Mouse (Mus musculus) embryonic facial prominence, embryonic 14.5 days (tissue): ENCODE measurements around the gene Mrps34. TPM values are rescaled to one million over a fixed set of nuclear protein-coding genes. Genes with fewer than 3 reads are reported as not detected.
"Not testable (repeated sequence)": the region's sequence is repeated elsewhere in the genome, so short reads cannot be mapped to it uniquely, and the experiment has no call there.

Source experiments
- ATAC-seq: fragments of 200-750 bp; cut with Nextera tagmentation; 2 replicates; pipeline ENCODE4 v1.8.0; 2017; ENCODE audit warnings: low read depth, moderate number of reproducible peaks, moderate TSS enrichment
- DNase-seq: peaks from one replicate; pipeline ENCODE4 v3.0.0-alpha.2; 2015; ENCODE audit warnings: low spot score
- H3K27ac ChIP-seq: fragments of 300-500 bp; sonication (generic); replicated peaks from 2 replicates; pipeline ENCODE4 v1.5.1; 2014; ENCODE audit warnings: low read depth, mild to moderate bottlenecking, low read length, moderate library complexity
- H3K27me3 ChIP-seq: fragments of 300-500 bp; sonication (generic); replicated peaks from 2 replicates; pipeline ENCODE4 v1.6.1; 2014; ENCODE audit warnings: low read length; ENCODE audit not compliant: control insufficient read depth, insufficient read depth
- H3K36me3 ChIP-seq: fragments of 300-500 bp; sonication (generic); 2 replicates; pipeline ENCODE4 v1.6.1; 2014; ENCODE audit warnings: low read length, mixed read lengths; ENCODE audit not compliant: control insufficient read depth, insufficient read depth
- H3K4me1 ChIP-seq: fragments of 300-500 bp; sonication (generic); 2 replicates; pipeline ENCODE4 v1.6.1; 2014; ENCODE audit warnings: antibody characterized with exemption, low read length; ENCODE audit not compliant: control insufficient read depth, insufficient read depth
- H3K4me2 ChIP-seq: fragments of 300-500 bp; sonication (generic); 2 replicates; pipeline ENCODE4 v1.6.1; 2014; ENCODE audit warnings: low read depth, mild to moderate bottlenecking, low read length, moderate library complexity, mixed read lengths
- H3K4me3 ChIP-seq: fragments of 300-500 bp; sonication (generic); 2 replicates; pipeline ENCODE4 v1.5.1; 2014; ENCODE audit warnings: low read depth, mild to moderate bottlenecking, low read length
- H3K9ac ChIP-seq: fragments of 300-500 bp; sonication (generic); 2 replicates; pipeline ENCODE4 v1.6.1; 2014; ENCODE audit warnings: low read depth, mild to moderate bottlenecking, low read length, moderate library complexity, mixed read lengths
- H3K9me3 ChIP-seq: fragments of 300-500 bp; sonication (generic); 2 replicates; pipeline ENCODE4 v1.6.1; 2016; ENCODE audit warnings: low read length; ENCODE audit not compliant: control insufficient read depth
- WGBS: fragments of 180-500 bp; shearing (Covaris S2); extraction: QIAGEN DNeasy Blood & Tissue Kit; methylation state at CpG from one replicate; pipeline ENCODE4 v1.1.7; 2014; 5-methylcytosine and 5-hydroxymethylcytosine counted together
- polyA plus RNA-seq: library from polyadenylated mRNA; unstranded; fragments of >200 nt; fragmentation: Nextera tagmentation; extraction: Ambion mirVana; gene quantifications from 2 replicates; pipeline ENCODE4 v1.2.1, GENCODE M21; 2014

Mrps34 gene
- polyA plus RNA-seq, 1 experiment from 2014 or later, result 78.7 TPM

GRCm38 (mm10) chr17:24935666-24936065, 40.8 kb downstream of the Mrps34 start:
- H3K4me1 ChIP-seq, result peaks cover 8% of the 10 kb centered on the region; the same call in 1 of the 2 replicates
- H3K4me2 ChIP-seq, result peak overlapping the region; percentile 88
- peak overlapping the region; percentile 93 for H3K9ac ChIP-seq
- ATAC-seq (no peak), DNase-seq (no peak)
- H3K4me3 ChIP-seq, result peak overlapping the region; percentile 96
- no peaks in the 10 kb centered on the region for H3K27me3 ChIP-seq
- H3K9me3 ChIP-seq, result no peaks in the 10 kb centered on the region
- H3K27ac ChIP-seq, result no peak overlapping the region
- H3K36me3 ChIP-seq, result peaks cover 23% of the 10 kb centered on the region; the same call in 1 of the 2 replicates

GRCm38 (mm10) chr17:24936259-24937237, 41.6 kb downstream of the Mrps34 start, which contains the start of gene Mapk8ip3:
Gene Mapk8ip3, minus strand, starts transcription at chr17:24936977.
- H3K4me1 ChIP-seq, result peaks cover 8% of the 10 kb centered on the region; the same call in 1 of the 2 replicates
- peak; percentile 96 for DNase-seq
- ATAC-seq, result peak; percentile 98
- H3K27me3 ChIP-seq, result no peaks in the 10 kb centered on the region
- peaks cover 18% of the 10 kb centered on the region; the same call in 1 of the 2 replicates for H3K36me3 ChIP-seq
- peak within 1 kb of the TSS; percentile 93 for H3K9ac ChIP-seq
- peak within 1 kb of the TSS; percentile 85 for H3K27ac ChIP-seq
- 0% methylated on average over 38 of the region's 78 CpGs for WGBS
- H3K4me2 ChIP-seq, result peak within 1 kb of the TSS; percentile 88
- H3K9me3 ChIP-seq, result no peaks in the 10 kb centered on the region
- peak within 1 kb of the TSS; percentile 96 for H3K4me3 ChIP-seq

- 43% methylated on average over 6 of the region's 6 CpGs for WGBS
- Histone ChIP-seq H3K27me3 (no peaks in the 10 kb centered on the region), H3K9me3 (no peaks in the 10 kb centered on the region), H3K27ac (peak overlapping the region; percentile 85), H3K36me3 (peaks cover 14% of the 10 kb centered on the region; the same call in 1 of the 2 replicates), H3K4me2 (peak overlapping the region; percentile 88), H3K9ac (peak overlapping the region; percentile 93), H3K4me1 (peaks cover 8% of the 10 kb centered on the region; the same call in 1 of the 2 replicates), H3K4me3 (peak overlapping the region; percentile 96)
- no peak; the same call in 1 of the 2 replicates for ATAC-seq
- DNase-seq, result no peak
Observed at GRCm38 (mm10) chr17:24937266-24937665, 42.4 kb downstream of the Mrps34 start.

GRCm38 (mm10) chr17:24942453-24942852, 47.5 kb downstream of the Mrps34 start:
- H3K36me3 ChIP-seq, result peaks cover 37% of the 10 kb centered on the region
- not testable (repeated sequence) for H3K27me3 ChIP-seq, DNase-seq, H3K9me3 ChIP-seq, H3K4me2 ChIP-seq, H3K27ac ChIP-seq, H3K9ac ChIP-seq, H3K4me3 ChIP-seq, H3K4me1 ChIP-seq
- 21% methylated on average over 2 of the region's 2 CpGs for WGBS
- 0 out of 2 replicates have a peak, but pooled peaks have one; percentile 74 for ATAC-seq

GRCm38 (mm10) chr17:24943036-24943435, 48.1 kb downstream of the Mrps34 start:
- DNase-seq (no peak), ATAC-seq (no peak)
- no peak overlapping the region for H3K4me3 ChIP-seq
- no peaks in the 10 kb centered on the region for H3K4me1 ChIP-seq
- peaks cover 43% of the 10 kb centered on the region for H3K36me3 ChIP-seq
- no peaks in the 10 kb centered on the region for H3K9me3 ChIP-seq
- WGBS, result 88% methylated on average over 7 of the region's 7 CpGs
- no peaks in the 10 kb centered on the region for H3K27me3 ChIP-seq
- H3K9ac ChIP-seq, result no peak overlapping the region
- no peak overlapping the region for H3K4me2 ChIP-seq
- H3K27ac ChIP-seq, result no peak overlapping the region

GRCm38 (mm10) chr17:24943589-24943988, 48.7 kb downstream of the Mrps34 start:
- H3K4me3 ChIP-seq, H3K4me2 ChIP-seq, H3K27ac ChIP-seq, H3K4me1 ChIP-seq, H3K9ac ChIP-seq, DNase-seq, ATAC-seq, H3K27me3 ChIP-seq, H3K9me3 ChIP-seq: not testable (repeated sequence)
- peaks cover 49% of the 10 kb centered on the region for H3K36me3 ChIP-seq
- 89% methylated on average over 1 of the region's 1 CpGs for WGBS

Other genes starting within 250 kb of the Mrps34 start
- gene Slc9a3r2, start 244.8 kb upstream of the Mrps34 start, polyA plus RNA-seq, result 56.7 and 57.7 TPM in 2 replicates
- gene Npw, start 236.7 kb upstream of the Mrps34 start, polyA plus RNA-seq, result 0.82 and 1.4 TPM in 2 replicates
- gene Zfp598, start 225.4 kb upstream of the Mrps34 start, polyA plus RNA-seq, result 23.7 and 25.2 TPM in 2 replicates
- gene Syngr3, start 205.2 kb upstream of the Mrps34 start, polyA plus RNA-seq, result 7.7 and 8.2 TPM in 2 replicates
- 40.8 and 41.9 TPM in 2 replicates for gene Gfer, start 199.0 kb upstream of the Mrps34 start, polyA plus RNA-seq
- gene Noxo1, start 198.9 kb upstream of the Mrps34 start, polyA plus RNA-seq, result 3.7 and 5.3 TPM in 2 replicates
- 50.1 and 67.2 TPM in 2 replicates for gene Tbl3, start 187.5 kb upstream of the Mrps34 start, polyA plus RNA-seq
- gene Rnf151, start 177.1 kb upstream of the Mrps34 start, polyA plus RNA-seq, result 0.17 TPM in 1 of 2 replicates, not detected in the other
- gene Rps2, start 177.0 kb upstream of the Mrps34 start, polyA plus RNA-seq, result 1,571 and 1,579 TPM in 2 replicates
- gene Ndufb10, start 170.6 kb upstream of the Mrps34 start, polyA plus RNA-seq, result 233 and 267 TPM in 2 replicates
- 0.39 TPM in 1 of 2 replicates, not detected in the other for gene Rpl3l, start 167.3 kb upstream of the Mrps34 start, polyA plus RNA-seq
- gene Msrb1, start 158.5 kb upstream of the Mrps34 start, polyA plus RNA-seq, result 28.7 and 30.3 TPM in 2 replicates
- 10.1 and 11.7 TPM in 2 replicates for gene Hs3st6, start 142.1 kb upstream of the Mrps34 start, polyA plus RNA-seq
- gene Meiob, start 90.8 kb upstream of the Mrps34 start, polyA plus RNA-seq, result not detected in 2 replicates
- 40.6 and 43.3 TPM in 2 replicates for gene Hagh, start 55.0 kb upstream of the Mrps34 start, polyA plus RNA-seq
- gene Fahd1, start 44.8 kb upstream of the Mrps34 start, polyA plus RNA-seq, result 16.2 and 20.0 TPM in 2 replicates
- gene Igfals, start 29.1 kb upstream of the Mrps34 start, polyA plus RNA-seq, result 0.22 and 0.51 TPM in 2 replicates
- gene Nubp2, start 8.8 kb upstream of the Mrps34 start, polyA plus RNA-seq, result 47.5 and 48.0 TPM in 2 replicates
- 40.8 and 41.7 TPM in 2 replicates for gene Spsb3, start 8.5 kb upstream of the Mrps34 start, polyA plus RNA-seq
- 23.0 and 24.9 TPM in 2 replicates for gene Eme2, start within 50 bp of the Mrps34 start, polyA plus RNA-seq
- gene Nme3, start 1.4 kb downstream of the Mrps34 start, polyA plus RNA-seq, result 37.5 and 46.1 TPM in 2 replicates
- 34.6 and 37.4 TPM in 2 replicates for gene Mapk8ip3, start 41.9 kb downstream of the Mrps34 start, polyA plus RNA-seq
- gene Jpt2, start 65.6 kb downstream of the Mrps34 start, polyA plus RNA-seq, result 83.6 and 95.6 TPM in 2 replicates
- 7.1 and 7.7 TPM in 2 replicates for gene Cramp1l, start 120.7 kb downstream of the Mrps34 start, polyA plus RNA-seq
- 13.9 and 17.5 TPM in 2 replicates for gene Ift140, start 121.0 kb downstream of the Mrps34 start, polyA plus RNA-seq
- gene Tmem204, start 188.5 kb downstream of the Mrps34 start, polyA plus RNA-seq, result 22.6 and 23.2 TPM in 2 replicates
- gene Telo2, start 220.9 kb downstream of the Mrps34 start, polyA plus RNA-seq, result 24.8 and 37.2 TPM in 2 replicates
- 1.8 and 2.9 TPM in 2 replicates for gene Ptx4, start 225.6 kb downstream of the Mrps34 start, polyA plus RNA-seq
- 21.4 and 22.6 TPM in 2 replicates for gene Clcn7, start 238.3 kb downstream of the Mrps34 start, polyA plus RNA-seq